Mouse (Mus musculus) C2C12 (cell line): ENCODE measurements around the gene Spg7.
"Not testable (repeated sequence)": the region's sequence is repeated elsewhere in the genome, so short reads cannot be mapped to it uniquely, and the experiment has no call there.

Experiments used
- CTCF ChIP-seq: IDR thresholded peaks from one replicate; pipeline ENCODE4 v1.5.1; 2011; ENCODE audit not compliant: control insufficient read depth, insufficient read depth, insufficient read length
- FOSL1 ChIP-seq: IDR thresholded peaks from one replicate; pipeline ENCODE4 v1.8.0; 2011; ENCODE audit warnings: mild to moderate bottlenecking, low read length; ENCODE audit not compliant: poor library complexity, insufficient read depth, severe bottlenecking

DNA sequence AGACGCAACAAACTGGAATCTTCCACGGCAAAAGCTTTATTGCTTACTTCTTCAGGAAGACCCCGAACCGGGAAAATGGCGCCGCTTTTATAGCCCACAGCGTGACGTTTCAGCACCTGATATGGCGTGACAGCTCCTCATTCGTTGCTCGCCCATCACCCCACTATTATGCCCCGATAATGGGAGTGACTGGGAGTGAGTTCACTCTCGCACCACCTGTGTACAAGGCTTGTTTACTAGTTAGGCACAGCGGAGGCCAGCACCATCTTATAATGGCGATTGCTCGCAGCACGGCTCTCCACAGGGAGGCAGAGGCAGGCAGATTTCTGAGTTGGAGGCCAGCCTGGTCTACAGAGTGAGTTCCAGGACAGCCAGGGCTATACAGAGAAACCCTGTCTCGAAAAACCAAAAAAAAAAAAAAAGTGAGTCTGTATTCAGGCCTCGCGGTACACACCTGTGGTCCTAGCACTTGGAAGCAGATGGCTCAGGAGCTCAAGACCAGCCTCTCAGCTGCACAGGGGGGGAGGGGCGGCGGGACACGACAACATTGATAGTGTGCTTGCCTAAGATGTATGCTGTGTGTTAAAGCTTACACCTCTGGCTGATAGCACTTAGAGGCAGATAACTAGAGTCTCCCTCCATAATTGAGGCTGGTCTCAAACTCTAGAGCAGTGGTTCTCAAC, 17.9 kb upstream of the Spg7 start:
- not testable (repeated sequence) for TF ChIP-seq CTCF, FOSL1
